Mouse (Mus musculus): ENCODE results near the gene E130218I03Rik.

E130218I03Rik gene

DNA sequence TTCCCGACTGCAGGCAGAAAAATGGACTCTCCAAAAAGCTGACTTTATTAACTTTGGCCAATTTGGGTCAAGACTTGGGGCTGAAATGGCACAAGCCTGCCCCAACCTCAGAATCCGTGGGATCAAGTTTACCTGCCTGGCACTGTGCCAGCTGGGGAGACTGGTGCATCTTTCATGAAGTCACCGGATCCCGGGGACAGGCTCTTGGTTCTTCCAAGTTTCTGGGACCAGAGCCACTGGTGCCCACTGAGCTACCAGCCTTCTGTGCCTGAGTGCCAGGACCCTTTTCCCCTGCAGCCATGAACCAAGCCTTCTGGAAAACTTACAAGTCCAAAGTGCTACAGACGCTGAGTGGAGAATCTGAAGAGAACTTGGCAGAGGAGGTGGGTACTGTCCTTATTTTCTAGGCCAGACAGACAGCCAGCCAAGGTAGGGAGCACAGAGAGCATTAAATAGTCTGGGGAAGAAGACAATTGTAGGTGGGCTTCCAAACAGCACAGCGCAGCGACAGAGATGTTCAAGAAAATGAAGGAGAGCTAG is 3.3 kb downstream of the E130218I03Rik start, which contains the start of gene Gm30191:
Gm30191 (plus strand) TSS at position 217 of the 540 bp plus-strand sequence.
- no peak for TF ChIP-seq GATA4 (IDR thresholded peaks at IDR 0.05; ENCODE audit: insufficient replicate concordance, low read length)

DNA sequence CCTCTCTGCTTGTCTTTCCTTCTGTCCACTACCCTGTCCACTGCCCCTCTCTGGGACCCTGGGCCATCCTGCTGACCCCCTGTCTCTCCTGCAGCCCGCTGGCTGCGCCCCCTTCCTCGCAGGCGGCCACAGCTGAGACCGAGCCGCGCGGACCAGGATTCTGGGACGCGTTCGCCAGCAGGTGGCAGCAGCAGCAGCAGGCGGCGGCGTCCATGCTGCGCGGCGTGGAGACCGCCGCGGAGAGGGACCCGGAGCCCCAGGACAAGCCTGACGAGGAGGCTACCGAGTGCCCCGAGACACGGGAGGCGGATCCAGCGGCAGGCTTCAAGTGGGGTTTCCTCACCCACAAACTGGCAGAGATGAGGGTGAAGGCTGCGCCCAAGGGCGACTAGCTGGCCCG is 6.2 kb downstream of the E130218I03Rik start:
- no peak for TF ChIP-seq GATA4 (IDR thresholded peaks at IDR 0.05; ENCODE audit: insufficient replicate concordance, low read length)

DNA sequence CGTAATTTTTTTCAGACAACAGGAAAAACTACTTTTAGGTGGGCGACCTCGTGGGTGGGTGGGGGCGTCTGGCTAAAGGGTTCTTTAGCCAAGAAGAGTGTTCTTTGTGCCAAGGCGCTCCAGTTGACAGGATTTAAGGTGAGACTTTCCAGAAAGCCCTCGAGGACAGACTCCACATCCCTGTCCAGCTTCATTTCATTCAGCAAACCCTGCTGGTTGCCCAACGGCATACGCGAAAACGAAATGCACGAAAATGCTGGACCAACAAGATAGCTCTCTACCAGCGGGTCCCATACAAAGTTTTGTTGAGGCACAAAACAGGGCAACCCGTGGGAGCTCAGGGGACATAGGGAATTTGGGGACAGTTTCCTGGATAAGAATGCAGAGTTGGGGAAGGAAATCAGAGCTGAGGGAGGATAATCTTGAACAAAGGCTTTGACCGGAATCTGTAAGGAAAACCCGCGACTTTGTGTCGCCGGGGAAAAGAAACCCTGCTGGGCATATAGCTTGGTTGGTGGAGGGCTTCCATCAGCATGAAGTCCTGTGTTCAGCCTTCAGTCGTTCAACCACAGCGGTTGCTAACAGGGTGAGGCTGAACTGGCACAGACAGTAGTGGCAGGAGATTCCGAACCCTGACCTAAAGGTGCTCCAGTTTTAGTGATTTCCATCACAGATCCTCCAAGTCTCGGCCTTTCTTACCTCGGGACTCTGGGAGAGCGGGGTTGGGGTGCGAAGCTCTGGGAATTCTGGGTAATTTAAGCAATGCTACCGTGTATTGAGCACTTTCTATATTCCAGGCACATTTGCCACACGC is 6.9 kb downstream of the E130218I03Rik start:
- TF ChIP-seq GATA4 (IDR thresholded peaks at IDR 0.05; ENCODE audit: insufficient replicate concordance, low read length): no peak

DNA sequence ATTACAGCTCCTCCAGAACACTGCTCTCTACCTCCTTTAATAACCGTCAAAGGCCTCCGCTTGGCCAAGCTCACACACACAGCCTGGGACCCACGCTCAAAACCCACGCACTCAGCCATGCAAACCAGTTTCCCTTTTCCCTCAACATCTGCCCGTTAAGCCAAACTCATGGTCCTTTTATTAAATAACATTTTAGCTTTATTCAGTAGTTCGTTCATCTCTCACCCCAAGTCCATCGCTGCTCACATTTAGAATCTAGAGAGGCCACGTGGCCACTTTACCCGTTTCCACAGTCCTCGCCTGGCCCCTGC is 7.4 kb downstream of the E130218I03Rik start:
- no peak for TF ChIP-seq GATA4 (IDR thresholded peaks at IDR 0.05; ENCODE audit: insufficient replicate concordance, low read length)

DNA sequence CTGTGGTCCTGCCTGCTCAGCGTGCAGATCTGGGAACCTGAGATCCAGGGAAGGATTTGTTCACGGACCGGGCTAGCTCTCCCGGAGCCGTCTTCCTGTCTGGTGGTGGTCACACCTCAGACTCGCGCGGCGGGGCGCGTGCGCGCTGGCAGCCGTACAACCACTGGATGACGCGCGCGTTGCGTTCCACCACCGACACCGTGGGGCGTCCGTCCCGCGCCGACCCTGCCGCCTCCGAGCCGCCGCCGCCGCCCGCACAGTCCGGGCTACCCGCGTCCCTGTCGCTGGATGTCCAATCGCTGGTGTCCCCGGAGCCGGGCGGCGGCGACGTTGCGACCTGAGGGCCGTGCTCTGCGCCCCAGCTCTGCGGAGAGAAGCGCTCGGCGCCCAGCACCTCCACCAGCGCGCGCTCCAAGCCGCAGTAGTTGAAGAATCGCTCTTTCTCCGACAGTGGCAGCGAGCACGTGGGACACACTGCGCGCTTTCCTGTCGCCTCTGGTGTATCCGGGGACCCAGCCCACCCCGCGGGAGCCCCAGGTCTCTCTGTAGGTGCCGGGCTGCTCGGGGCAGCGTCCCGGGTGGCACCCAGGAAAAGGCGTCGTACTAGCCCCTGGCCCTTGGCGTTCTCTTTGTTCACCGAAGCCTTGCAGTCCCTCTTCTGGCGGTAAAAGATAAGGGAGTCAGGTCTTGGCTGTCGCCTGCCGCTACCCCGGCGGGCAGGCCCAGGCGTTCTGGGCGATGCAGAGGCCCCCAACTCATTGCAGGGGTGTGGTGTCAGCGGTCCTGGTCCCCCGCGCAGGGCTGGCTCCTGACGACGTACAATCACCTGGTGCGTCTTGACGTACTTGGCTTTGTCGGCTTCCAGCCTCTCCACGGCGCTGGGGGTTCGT is 8.0 kb downstream of the E130218I03Rik start:
- TF ChIP-seq GATA4 (IDR thresholded peaks at IDR 0.05; ENCODE audit: insufficient replicate concordance, low read length): no peak

DNA sequence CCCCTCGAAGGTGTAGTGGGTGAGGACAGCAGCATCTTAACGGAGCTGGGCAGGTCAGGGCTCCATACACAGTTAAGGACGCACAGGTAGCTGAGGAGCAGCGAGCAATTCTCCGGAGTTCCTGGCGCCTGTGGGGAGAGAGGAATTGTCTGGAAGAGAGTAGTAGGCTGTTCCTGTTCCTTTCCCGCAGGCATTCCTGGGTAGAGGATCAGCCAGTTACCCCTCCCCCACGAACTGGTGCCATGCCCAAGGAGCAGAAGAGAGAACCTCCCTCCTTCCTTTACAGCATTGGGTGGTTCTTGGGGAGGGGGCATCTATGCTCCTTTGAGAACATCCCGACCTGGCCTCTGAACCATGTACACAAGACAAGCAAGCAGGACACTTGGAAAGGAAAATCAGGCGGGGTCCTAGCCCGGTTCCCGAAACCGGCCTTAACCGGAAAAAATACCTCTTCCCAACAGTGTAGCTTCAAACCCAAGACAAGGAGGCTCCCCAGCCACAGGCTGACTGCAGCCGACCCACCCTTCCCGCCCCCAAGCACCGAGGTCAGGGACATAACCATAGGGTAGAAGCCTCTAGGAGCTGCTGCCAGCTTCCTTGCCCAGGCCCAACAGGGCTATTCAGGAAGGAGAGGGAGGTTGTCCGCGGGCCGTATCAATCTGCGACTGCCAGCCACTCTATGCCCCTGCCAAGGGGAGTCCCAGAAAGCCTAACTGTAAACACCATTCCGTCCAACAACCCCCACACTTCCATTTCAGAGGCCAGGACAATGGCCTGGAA is 8.9 kb downstream of the E130218I03Rik start:
- no peak for TF ChIP-seq GATA4 (IDR thresholded peaks at IDR 0.05; ENCODE audit: insufficient replicate concordance, low read length)

DNA sequence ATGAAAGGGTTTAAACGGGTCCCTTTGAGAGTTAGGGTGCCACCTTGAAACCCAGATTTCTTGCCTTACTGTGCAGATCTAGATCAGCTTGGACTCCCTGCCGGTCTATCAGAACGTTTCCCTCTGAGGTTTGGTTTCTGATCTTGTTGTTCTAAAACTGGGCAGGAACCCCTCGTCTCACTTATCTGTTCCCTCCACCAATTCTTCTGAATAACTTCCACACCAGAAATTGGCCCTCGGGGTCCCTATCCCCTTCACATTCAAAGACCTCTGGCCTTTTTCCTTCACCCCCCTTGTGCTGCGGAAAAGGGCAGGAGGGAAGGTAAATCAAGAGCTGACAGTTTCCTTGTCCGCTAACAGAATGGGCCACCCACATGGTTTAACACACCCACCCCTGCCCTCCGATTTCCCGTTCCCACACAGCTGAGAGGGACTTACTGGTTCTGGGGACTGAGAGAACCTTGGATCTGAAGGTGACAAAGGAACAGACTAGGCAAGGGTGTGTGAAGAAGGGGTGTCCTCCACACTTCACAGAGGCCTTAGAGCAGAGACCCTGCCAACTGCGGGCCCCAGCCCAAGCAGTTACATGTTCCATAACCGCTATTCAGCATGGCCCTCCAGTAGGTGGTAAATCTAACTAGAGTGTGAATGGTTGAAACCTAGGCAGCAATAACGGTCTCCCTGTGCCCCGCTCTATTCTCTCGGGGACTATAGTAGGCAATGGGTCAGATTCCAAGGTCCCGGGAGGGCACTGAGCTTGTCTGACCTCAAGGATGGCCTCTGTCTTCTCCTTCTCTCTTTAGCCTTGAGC is 9.7 kb downstream of the E130218I03Rik start:
- no peak for TF ChIP-seq GATA4 (IDR thresholded peaks at IDR 0.05; ENCODE audit: insufficient replicate concordance, low read length)

DNA sequence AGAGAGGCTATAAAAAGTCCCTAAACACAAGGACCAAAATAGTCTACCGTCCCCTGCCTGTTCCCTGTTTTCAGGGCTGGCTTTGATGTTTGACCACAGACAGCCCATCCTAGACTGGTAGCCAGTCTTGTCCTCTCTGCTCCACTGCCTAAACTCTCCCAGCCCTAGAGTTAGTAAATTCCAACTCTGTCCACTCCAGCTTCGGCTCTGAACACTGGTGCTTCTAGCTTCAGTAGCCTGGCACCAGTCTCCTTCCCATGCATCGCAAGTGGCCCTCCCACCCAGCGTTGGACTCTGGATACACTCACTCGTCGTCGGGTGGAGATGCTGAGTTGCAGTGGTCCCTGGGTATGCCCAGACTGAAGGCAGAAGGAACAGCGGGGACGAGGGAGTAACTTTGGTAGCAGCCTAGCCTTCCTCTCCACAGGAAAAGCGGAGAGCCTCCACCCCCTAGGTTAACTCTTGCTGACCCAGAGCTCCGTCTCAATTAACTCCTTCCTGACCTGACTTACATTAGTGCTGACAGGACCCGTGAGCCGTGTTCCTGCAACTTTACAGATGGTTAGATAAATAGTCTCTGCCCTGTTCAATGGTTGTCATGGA is 10.4 kb downstream of the E130218I03Rik start, which contains the start of gene Grrp1:
Grrp1 (minus strand) TSS at position 385 of the 603 bp plus-strand sequence.
- TF ChIP-seq GATA4 (IDR thresholded peaks at IDR 0.05; ENCODE audit: insufficient replicate concordance, low read length): no peak

DNA sequence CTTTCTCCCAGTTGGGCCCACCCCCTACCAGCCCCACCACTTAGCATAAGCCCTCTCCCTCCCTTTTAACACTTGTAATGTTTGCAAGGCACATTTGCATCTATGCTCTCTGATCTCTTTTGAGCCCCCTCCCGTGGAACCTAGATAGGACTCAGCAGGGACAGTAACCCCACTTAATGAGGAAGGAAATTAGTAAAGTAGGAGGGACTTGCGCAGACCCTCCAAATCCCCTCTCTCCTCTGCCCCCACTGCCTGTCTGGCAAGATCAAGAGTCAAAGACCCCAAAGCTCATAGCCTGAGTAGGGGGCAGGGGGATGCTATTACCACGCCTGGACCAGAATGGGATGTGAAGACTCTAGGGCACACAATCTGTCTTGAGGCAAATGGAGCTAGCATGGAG is 11.4 kb downstream of the E130218I03Rik start:
- TF ChIP-seq GATA4 (IDR thresholded peaks at IDR 0.05; ENCODE audit: insufficient replicate concordance, low read length): no peak

DNA sequence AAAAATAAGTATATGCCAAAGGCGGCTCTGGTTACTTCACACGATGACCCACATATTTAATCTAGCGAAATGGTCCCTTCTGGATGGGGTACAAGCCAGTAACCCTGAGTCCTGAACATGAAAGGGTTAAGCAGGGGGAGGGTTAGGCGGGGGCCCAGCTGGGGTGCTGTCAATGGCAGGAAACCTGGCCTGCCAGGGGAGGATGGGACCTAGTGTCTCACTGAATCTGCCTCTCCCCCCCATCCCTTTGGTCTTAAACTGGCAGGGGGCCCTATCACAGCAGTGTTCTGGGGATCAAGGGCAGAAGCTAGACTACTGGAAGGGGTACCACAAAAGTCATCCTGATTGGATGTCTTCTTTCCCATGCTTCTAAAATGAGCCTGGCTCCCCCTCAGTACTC is 12.4 kb downstream of the E130218I03Rik start:
- TF ChIP-seq GATA4 (IDR thresholded peaks at IDR 0.05; ENCODE audit: insufficient replicate concordance, low read length): no peak

DNA sequence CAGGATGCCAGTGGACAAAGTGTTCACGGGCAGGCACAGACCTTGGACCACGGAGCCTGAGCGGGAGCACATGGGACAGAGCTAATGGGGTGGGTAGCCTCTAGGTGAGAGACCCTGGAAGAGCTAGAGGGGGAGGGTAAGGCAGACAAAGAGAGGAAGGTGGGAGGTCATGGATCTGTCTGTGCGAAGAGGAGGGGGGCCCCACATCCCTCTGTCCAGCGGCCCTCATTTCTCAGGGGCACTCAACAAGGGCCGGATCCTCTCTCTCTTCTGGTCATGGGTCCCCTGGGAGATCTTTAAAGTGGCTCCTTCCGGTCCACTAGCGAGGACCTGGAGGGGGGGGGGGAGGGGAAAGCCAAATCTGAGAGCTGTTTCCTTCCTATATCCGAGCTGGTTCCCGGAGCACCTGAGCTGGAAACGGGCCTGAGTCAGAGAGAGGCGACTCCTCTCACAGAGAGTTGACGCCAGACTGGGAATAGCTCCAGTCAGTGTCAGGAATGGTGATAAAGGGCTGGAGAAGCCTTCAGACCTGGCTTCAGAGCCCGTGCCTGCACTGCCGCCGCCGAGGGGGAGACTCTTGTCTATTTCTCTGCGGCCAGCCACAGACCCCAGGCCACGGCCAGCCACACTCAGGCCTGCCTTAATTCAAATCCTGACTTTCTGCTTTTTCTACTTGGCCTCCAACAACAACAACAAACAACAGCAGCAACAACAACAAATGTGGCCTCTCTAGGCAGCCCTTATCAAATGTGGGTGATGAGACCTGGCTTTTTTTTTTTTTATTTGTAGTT is 13.1 kb downstream of the E130218I03Rik start:
- TF ChIP-seq GATA4 (IDR thresholded peaks at IDR 0.05; ENCODE audit: insufficient replicate concordance, low read length): no peak

DNA sequence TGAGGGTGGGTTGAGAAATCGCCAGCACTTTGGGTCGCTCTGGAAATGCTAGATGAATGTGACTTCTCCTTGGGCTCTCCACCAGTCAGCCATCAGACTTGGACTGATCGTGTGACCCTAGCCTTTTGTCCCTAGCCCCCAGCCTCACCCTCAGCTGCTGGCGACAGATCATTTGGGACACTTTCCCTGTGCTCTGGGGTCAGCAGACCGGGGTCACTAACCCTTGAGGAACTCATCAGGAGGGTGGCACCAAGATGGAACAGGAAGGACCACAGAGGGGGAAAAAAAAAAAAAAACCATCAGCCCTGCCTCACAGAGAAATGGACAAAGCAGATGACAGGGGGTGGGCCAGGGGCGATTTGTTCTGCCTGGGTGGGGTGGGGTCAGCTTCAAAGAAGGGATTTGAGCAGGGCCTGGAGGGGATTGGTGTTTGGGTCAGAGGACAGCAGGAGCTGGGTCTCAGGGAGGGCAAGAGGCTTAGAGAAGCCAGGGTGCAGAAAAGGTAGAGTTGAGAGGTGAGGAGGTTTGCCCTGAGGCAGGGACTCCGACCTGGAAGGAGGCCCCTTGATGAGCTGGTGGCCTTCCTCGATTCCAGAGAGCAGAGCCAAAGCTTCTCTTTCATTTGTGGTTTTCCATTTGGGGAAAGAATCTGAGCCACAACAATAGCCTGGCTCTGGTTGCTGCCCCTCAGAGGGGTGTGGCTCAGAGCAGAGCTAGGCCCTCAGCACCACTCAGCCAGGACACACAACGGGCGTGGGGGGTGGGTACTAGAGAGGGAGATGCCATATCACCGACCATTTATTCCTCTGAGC is 13.9 kb downstream of the E130218I03Rik start:
- TF ChIP-seq GATA4 (IDR thresholded peaks at IDR 0.05; ENCODE audit: insufficient replicate concordance, low read length): no peak
